ENCODE assay signal across 10 mouse cellular contexts in genomic region chr9:96887492-96887891, GRCm38 (mm10). TPM values are rescaled to one million over a fixed set of nuclear protein-coding genes. Genes with fewer than 3 reads are reported as not detected.
DNase-seq lines count a peak whose midpoint lies in the region; ATAC-seq and TF ChIP-seq lines count a peak whose summit lies in the region.
"Had no signal": no experiment of that assay in that cellular context is flagged by ENCODE, and none has a peak within 500 bp of the region (broad histone marks: within the 10 kb centered on the region; RNA-seq: fewer than 3 reads in every experiment).

No protein-coding gene starts in this region.

- H3K4me2 ChIP-seq in heart, embryonic 11.5 days: peak overlapping the region; percentile 89
- peak overlapping the region; percentile 94; the same call in 1 of the 2 replicates for H3K4me2 ChIP-seq in lung, embryonic 14.5 days
- H3K4me2 ChIP-seq in limb, embryonic 15.5 days: no peak overlapping the region
- peak overlapping the region; percentile 88; the same call in 1 of the 2 replicates for H3K4me2 ChIP-seq in stomach, embryonic 16.5 days (ENCODE audit: low read depth, low read length)

- no peak overlapping the region for H3K27ac ChIP-seq in heart, embryonic 11.5 days (ENCODE audit: low read depth, low read length)
- no peak overlapping the region for H3K27ac ChIP-seq in lung, embryonic 14.5 days (ENCODE audit: low read depth)
- H3K27ac ChIP-seq in limb, embryonic 15.5 days: no peak overlapping the region
- no peak overlapping the region for H3K27ac ChIP-seq in stomach, embryonic 16.5 days (ENCODE audit: low read length)
- H3K27ac ChIP-seq: liver, embryonic 14.5 days had no signal

- TF ChIP-seq CTCF in lung, embryonic 14.5 days (IDR thresholded peaks at IDR 0.05; ENCODE audit: low read depth): no peak

- no peak overlapping the region for H3K4me3 ChIP-seq in heart, embryonic 11.5 days (ENCODE audit: low read depth, low read length)
- H3K4me3 ChIP-seq in lung, embryonic 14.5 days (ENCODE audit: low read depth, low read length): no peak overlapping the region
- H3K4me3 ChIP-seq in limb, embryonic 15.5 days: 0 out of 2 replicates have a peak overlapping the region, but pooled peaks have one; percentile 68
- H3K4me3 ChIP-seq in stomach, embryonic 16.5 days (replicated peaks; ENCODE audit: low read length): no peak overlapping the region

- H3K9me3 ChIP-seq in heart, embryonic 11.5 days (replicated peaks; ENCODE audit: control insufficient read depth, low read length): no peaks in the 10 kb centered on the region
- H3K9me3 ChIP-seq in lung, embryonic 14.5 days (ENCODE audit: low read depth, low read length): no peaks in the 10 kb centered on the region
- H3K9me3 ChIP-seq in limb, embryonic 15.5 days: no peaks in the 10 kb centered on the region
- H3K9me3 ChIP-seq in stomach, embryonic 16.5 days (replicated peaks; ENCODE audit: control insufficient read depth, low read length): no peaks in the 10 kb centered on the region

- H3K9ac ChIP-seq in heart, embryonic 11.5 days (ENCODE audit: low read depth, low read length): no peak overlapping the region
- H3K9ac ChIP-seq in lung, embryonic 14.5 days: no peak overlapping the region
- no peak overlapping the region for H3K9ac ChIP-seq in limb, embryonic 15.5 days
- no peak overlapping the region for H3K9ac ChIP-seq in stomach, embryonic 16.5 days (ENCODE audit: low read length)
- H3K9ac ChIP-seq: liver, embryonic 14.5 days had no signal

- peaks cover 9% of the 10 kb centered on the region for H3K27me3 ChIP-seq in heart, embryonic 11.5 days (ENCODE audit: control insufficient read depth, insufficient read depth, low read length)
- H3K27me3 ChIP-seq in lung, embryonic 14.5 days (ENCODE audit: insufficient read depth, low read length): peaks cover 18% of the 10 kb centered on the region
- peaks cover 12% of the 10 kb centered on the region; the same call in 1 of the 2 replicates for H3K27me3 ChIP-seq in limb, embryonic 15.5 days
- no peaks in the 10 kb centered on the region for H3K27me3 ChIP-seq in stomach, embryonic 16.5 days (ENCODE audit: control insufficient read depth, insufficient read depth, low read length)
- H3K27me3 ChIP-seq: Patski had no signal

- ATAC-seq in heart, embryonic 11.5 days (replicated peaks; ENCODE audit: insufficient number of reproducible peaks, low FRiP score, low TSS enrichment): no peak
- ATAC-seq in lung, embryonic 14.5 days (ENCODE audit: insufficient read depth): no peak
- ATAC-seq in limb, embryonic 15.5 days (ENCODE audit: insufficient number of reproducible peaks, low FRiP score, low TSS enrichment, low read depth): no peak
- ATAC-seq in stomach, embryonic 16.5 days (ENCODE audit: insufficient read depth, low FRiP score): no peak
- ATAC-seq: Patski had no signal

- H3K4me1 ChIP-seq in heart, embryonic 11.5 days (ENCODE audit: control insufficient read depth, insufficient read depth, low read length): peaks cover 28% of the 10 kb centered on the region
- H3K4me1 ChIP-seq in lung, embryonic 14.5 days (ENCODE audit: insufficient read depth): 0 out of 2 replicates have a peak, but pooled peaks cover under 1% of the 10 kb centered on the region
- H3K4me1 ChIP-seq in limb, embryonic 15.5 days: peaks cover 17% of the 10 kb centered on the region
- peaks cover 33% of the 10 kb centered on the region; the same call in 1 of the 2 replicates for H3K4me1 ChIP-seq in stomach, embryonic 16.5 days (ENCODE audit: control insufficient read depth, insufficient read depth, low read length)

- H3K36me3 ChIP-seq in heart, embryonic 11.5 days (ENCODE audit: control insufficient read depth, insufficient read depth, low read length): no peaks in the 10 kb centered on the region
- H3K36me3 ChIP-seq in lung, embryonic 14.5 days (ENCODE audit: insufficient read depth): no peaks in the 10 kb centered on the region
- H3K36me3 ChIP-seq in limb, embryonic 15.5 days: no peaks in the 10 kb centered on the region
- no peaks in the 10 kb centered on the region for H3K36me3 ChIP-seq in stomach, embryonic 16.5 days (ENCODE audit: control insufficient read depth, insufficient read depth, low read length)

- no peak for DNase-seq in heart, adult 11 months
- DNase-seq in lung, embryonic 14.5 days: no peak
- no peak for DNase-seq in lung, postnatal 4 days
- no peak for DNase-seq in embryo, embryonic 10.5 days (ENCODE audit: low spot score)
- no peak for DNase-seq in frontal cortex, postnatal 25 days (ENCODE audit: low spot score in 2 of 2)

RNA-seq across cellular contexts. Expression of gene Pxylp1, which starts 5.0 kb away (rescaled TPM):
- polyA plus RNA-seq in heart, embryonic 11.5 days (2014; fragmentation: Nextera tagmentation; extraction: Ambion mirVana): 31.3 and 33.7 TPM in 2 replicates
- polyA plus RNA-seq in lung, embryonic 14.5 days (2014; fragmentation: Nextera tagmentation; extraction: Ambion mirVana): 17.2 and 17.4 TPM in 2 replicates
- polyA plus RNA-seq in limb, embryonic 15.5 days (2015; fragmentation: Nextera tagmentation; extraction: Ambion mirVana): 26.4 and 27.9 TPM in 2 replicates
- 28.9 and 33.1 TPM in 2 replicates for polyA plus RNA-seq in stomach, embryonic 16.5 days (2015; fragmentation: Nextera tagmentation; extraction: Ambion mirVana)
